8 mouse cellular contexts compared by ENCODE assay signal in the genomic region with DNA sequence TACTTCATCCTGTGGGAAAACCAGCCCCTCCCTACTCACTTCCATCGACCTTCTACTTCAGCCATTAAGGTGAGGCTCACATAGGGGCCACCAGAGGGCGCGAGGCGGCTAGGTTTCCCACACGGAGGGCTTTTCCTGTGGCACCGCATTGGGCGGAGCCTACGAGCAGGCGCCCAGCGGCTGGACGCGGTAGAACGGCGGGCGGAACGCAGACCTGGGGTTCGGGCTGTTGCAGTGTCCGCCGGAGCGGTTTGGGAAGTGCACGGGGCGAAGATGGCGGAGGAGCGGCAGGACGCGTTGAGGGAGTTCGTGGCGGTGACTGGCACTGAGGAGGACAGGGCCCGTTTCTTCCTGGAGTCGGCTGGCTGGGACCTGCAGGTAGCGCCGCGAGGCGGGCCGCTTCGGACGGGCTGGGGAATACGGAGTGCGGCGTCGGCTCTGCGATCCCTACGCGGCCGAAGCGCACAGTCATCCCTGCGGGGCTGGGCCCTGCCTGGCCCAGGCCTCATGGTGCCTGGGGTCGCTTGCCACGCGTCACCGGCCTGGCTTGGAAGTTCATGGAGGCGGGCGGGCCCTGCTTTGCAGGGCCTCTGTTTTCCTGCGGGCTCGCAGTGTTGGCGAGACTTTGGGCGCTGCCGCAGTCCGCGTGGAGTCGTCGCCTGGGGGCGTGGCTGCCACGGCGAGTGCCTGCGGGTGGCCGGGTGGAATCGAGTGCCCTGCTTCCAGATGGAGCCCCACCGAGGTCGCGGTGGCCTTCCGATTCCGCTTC. TPM values are rescaled to one million over a fixed set of nuclear protein-coding genes. Genes with fewer than 3 reads are reported as not detected.
A peak's percentile ranks its signal among the peaks of the same experiment; 100 is the strongest.
DNase-seq lines count a peak whose midpoint lies in the region; ATAC-seq and TF ChIP-seq lines count a peak whose summit lies in the region.

A gene (plus strand): TSS at position 148 of the 769 bp plus-strand sequence.

- H3K4me2 ChIP-seq in CH12.LX (ENCODE audit: insufficient read depth, low read depth, poor library complexity, severe bottlenecking) = peak within 1 kb of the TSS; percentile 90
- peak within 1 kb of the TSS; percentile 65 for H3K4me2 ChIP-seq in forebrain, embryonic 11.5 days (ENCODE audit: low read depth, low read length, severe bottlenecking)
- peak within 1 kb of the TSS; percentile 86 for H3K4me2 ChIP-seq in heart, embryonic 16.5 days (ENCODE audit: low read depth, low read length)
- peak within 1 kb of the TSS; percentile 82 for H3K4me2 ChIP-seq in liver, embryonic 15.5 days
- H3K4me2 ChIP-seq in neural tube, embryonic 12.5 days (replicated peaks) = peak within 1 kb of the TSS; percentile 86

- peak within 1 kb of the TSS; percentile 75 to 96 (median 88) for H3K4me3 ChIP-seq in CH12.LX (replicated peaks in 1 of 3; ENCODE audit: low read depth in 2 of 3, low read length in 2 of 3, poor library complexity in 1 of 3)
- H3K4me3 ChIP-seq in forebrain, embryonic 11.5 days (ENCODE audit: low read depth, low read length) = peak within 1 kb of the TSS; percentile 86
- peak within 1 kb of the TSS; percentile 74 for H3K4me3 ChIP-seq in heart, embryonic 16.5 days (ENCODE audit: low read length)
- H3K4me3 ChIP-seq in liver, embryonic 15.5 days (replicated peaks) = peak within 1 kb of the TSS; percentile 85
- H3K4me3 ChIP-seq in neural tube, embryonic 12.5 days = peak within 1 kb of the TSS; percentile 98

- peaks cover 13% of the 10 kb centered on the region for H3K27me3 ChIP-seq in CH12.LX (replicated peaks)
- H3K27me3 ChIP-seq in forebrain, embryonic 11.5 days (ENCODE audit: control insufficient read depth, insufficient read depth, low read length) = no peaks in the 10 kb centered on the region
- H3K27me3 ChIP-seq in heart, embryonic 16.5 days (ENCODE audit: control insufficient read depth, insufficient read depth, low read length) = no peaks in the 10 kb centered on the region
- 0 out of 2 replicates have a peak, but pooled peaks cover 5% of the 10 kb centered on the region for H3K27me3 ChIP-seq in liver, embryonic 15.5 days
- no peaks in the 10 kb centered on the region for H3K27me3 ChIP-seq in neural tube, embryonic 12.5 days (replicated peaks)

- peaks cover 45% of the 10 kb centered on the region for H3K79me2 ChIP-seq in CH12.LX (replicated peaks; ENCODE audit: control insufficient read depth, extremely low read depth, insufficient read depth, poor library complexity, severe bottlenecking)

- H3K9me3 ChIP-seq in CH12.LX (replicated peaks; ENCODE audit: low read length) = no peaks in the 10 kb centered on the region
- no peaks in the 10 kb centered on the region for H3K9me3 ChIP-seq in forebrain, embryonic 11.5 days (ENCODE audit: control insufficient read depth, low read length)
- H3K9me3 ChIP-seq in heart, embryonic 16.5 days (replicated peaks; ENCODE audit: control insufficient read depth, low read length) = no peaks in the 10 kb centered on the region
- H3K9me3 ChIP-seq in liver, embryonic 15.5 days (replicated peaks) = no peaks in the 10 kb centered on the region
- H3K9me3 ChIP-seq in neural tube, embryonic 12.5 days = no peaks in the 10 kb centered on the region

- ATAC-seq in forebrain, embryonic 11.5 days (replicated peaks; ENCODE audit: low FRiP score) = peak; percentile 100
- ATAC-seq in heart, embryonic 16.5 days (replicated peaks; ENCODE audit: extremely low read depth, insufficient read depth, low FRiP score) = peak; percentile 99
- ATAC-seq in liver, embryonic 15.5 days (ENCODE audit: insufficient read depth) = peak; percentile 100
- peak; percentile 100 for ATAC-seq in neural tube, embryonic 12.5 days (ENCODE audit: low FRiP score, low read depth)

- peaks cover 24 to 30% of the 10 kb centered on the region in 2 experiments for H3K36me3 ChIP-seq in CH12.LX (replicated peaks in 1 of 2; ENCODE audit: control insufficient read depth in 1 of 2, insufficient read depth in 1 of 2, low read length in 1 of 2)
- H3K36me3 ChIP-seq in forebrain, embryonic 11.5 days (ENCODE audit: control insufficient read depth, insufficient read depth, low read length) = no peaks in the 10 kb centered on the region; the same call in 1 of the 2 replicates
- peaks cover 9% of the 10 kb centered on the region; the same call in 1 of the 2 replicates for H3K36me3 ChIP-seq in heart, embryonic 16.5 days (ENCODE audit: control insufficient read depth, insufficient read depth)
- peaks cover 15% of the 10 kb centered on the region; the same call in 1 of the 2 replicates for H3K36me3 ChIP-seq in liver, embryonic 15.5 days (replicated peaks)
- peaks cover 15% of the 10 kb centered on the region for H3K36me3 ChIP-seq in neural tube, embryonic 12.5 days

- dilution Hi-C loops in CH12.LX (cut with MboI; ENCODE audit: extremely low pct_ligation_motif_present, extremely low pct_unique_long_range_greater_than_20kb, low sequenced_read_pairs) = no loop called here

- peak; percentile 83 for TF ChIP-seq POLR2A in CH12.LX (IDR thresholded peaks at IDR 0.05; ENCODE audit: low read depth, low read length)

- in situ Hi-C loops in CH12.LX (cut with MboI; ENCODE audit: low pct_ligation_motif_present, low pct_unique_long_range_greater_than_20kb, low sequenced_read_pairs) = loop anchor here (10.0 kb wide), 1 partner anchor 191 kb away; no protein-coding TSS in a partner anchor

- under 1% methylated on average over 72 of the region's 73 CpGs for WGBS in forebrain, embryonic 11.5 days
- WGBS in heart, embryonic 16.5 days = under 1% methylated on average over 73 of the region's 73 CpGs
- WGBS in liver, embryonic 15.5 days (ENCODE audit: insufficient replicate concordance) = under 1% methylated on average over 71 of the region's 73 CpGs
- under 1% methylated on average over 73 of the region's 73 CpGs for WGBS in neural tube, embryonic 12.5 days

- peaks cover 2 to 26% of the 10 kb centered on the region in 2 experiments for H3K4me1 ChIP-seq in CH12.LX (ENCODE audit: control insufficient read depth in 1 of 2, insufficient read depth in 2 of 2)
- H3K4me1 ChIP-seq in forebrain, embryonic 11.5 days (replicated peaks; ENCODE audit: control insufficient read depth, insufficient read depth, low read length) = 0 out of 2 replicates have a peak, but pooled peaks cover 2% of the 10 kb centered on the region
- peaks cover 6% of the 10 kb centered on the region for H3K4me1 ChIP-seq in heart, embryonic 16.5 days (ENCODE audit: control insufficient read depth, insufficient read depth, low read length)
- peaks cover 11% of the 10 kb centered on the region for H3K4me1 ChIP-seq in liver, embryonic 15.5 days (replicated peaks)
- peaks cover 7% of the 10 kb centered on the region for H3K4me1 ChIP-seq in neural tube, embryonic 12.5 days

- DNase-seq in CH12.LX (ENCODE audit: extremely low read depth) = peak; percentile 88
- DNase-seq in c-Kit-positive CD71-positive TER-119-negative erythroid progenitor cells, embryonic 14.5 days (ENCODE audit: low read depth) = peak; percentile 84
- DNase-seq in forebrain, embryonic 11.5 days (ENCODE audit: low spot score) = peak; percentile 97
- peak; percentile 93 to 97 for DNase-seq in kidney, postnatal 36 days
- DNase-seq in telencephalon, adult 2 months (ENCODE audit: low read depth, low spot score) = peak; percentile 95

- peak within 1 kb of the TSS; percentile 77 for H3K9ac ChIP-seq in CH12.LX (ENCODE audit: insufficient read depth, low read depth)
- peak within 1 kb of the TSS; percentile 85 for H3K9ac ChIP-seq in forebrain, embryonic 11.5 days (ENCODE audit: low read length)
- H3K9ac ChIP-seq in heart, embryonic 16.5 days (ENCODE audit: low read length) = peak within 1 kb of the TSS; percentile 84
- peak within 1 kb of the TSS; percentile 76 for H3K9ac ChIP-seq in liver, embryonic 15.5 days
- peak within 1 kb of the TSS; percentile 93 for H3K9ac ChIP-seq in neural tube, embryonic 12.5 days

- peak; percentile 35 for TF ChIP-seq RAD21 in CH12.LX (IDR thresholded peaks at IDR 0.05; ENCODE audit: low read depth, low read length)

- H3K27ac ChIP-seq in CH12.LX (ENCODE audit: insufficient read depth, low read depth) = no peak within 1 kb of the TSS
- no peak within 1 kb of the TSS for H3K27ac ChIP-seq in forebrain, embryonic 11.5 days (ENCODE audit: low read depth, low read length)
- peak within 1 kb of the TSS; percentile 6; the same call in 1 of the 2 replicates for H3K27ac ChIP-seq in heart, embryonic 16.5 days (ENCODE audit: low read length)
- H3K27ac ChIP-seq in liver, embryonic 15.5 days (replicated peaks) = peak within 1 kb of the TSS; percentile 59
- no peak within 1 kb of the TSS for H3K27ac ChIP-seq in neural tube, embryonic 12.5 days

- TF ChIP-seq CTCF in CH12.LX (conservative IDR thresholded peaks at IDR 0.05 in 1 of 2, IDR thresholded peaks at IDR 0.05 in 1 of 2; ENCODE audit: low read depth in 2 of 2, low read length in 2 of 2) = peak; percentile 43 to 92; a peak in 3 of 4 replicates

- TF ChIP-seq EP300 in CH12.LX (IDR thresholded peaks at IDR 0.05; ENCODE audit: low read length) = no peak

TF ChIP-seq in CH12.LX, 34 proteins besides CTCF, POLR2A, EP300 and RAD21 (continues in another document):
- TF ChIP-seq IRF4 (IDR thresholded peaks at IDR 0.05; ENCODE audit: low read depth, low read length) (peak; percentile 46; the same call in 1 of the 2 replicates), POLR2AphosphoS2 (IDR thresholded peaks at IDR 0.05; ENCODE audit: low read depth, low read length) (no peak), E2F4 (IDR thresholded peaks at IDR 0.05; ENCODE audit: insufficient replicate concordance, low read depth, low read length) (no peak), MAFK (IDR thresholded peaks at IDR 0.05; ENCODE audit: insufficient replicate concordance, low read length) (no peak), MYC (IDR thresholded peaks at IDR 0.05; ENCODE audit: low read depth, low read length) (0 out of 2 replicates have a peak, but pooled peaks have one; percentile 5), SIN3A (IDR thresholded peaks at IDR 0.05; ENCODE audit: low read length) (peak; percentile 77), ETS1 (conservative IDR thresholded peaks at IDR 0.05; ENCODE audit: low read depth, low read length) (no peak), UBTF (IDR thresholded peaks at IDR 0.05; ENCODE audit: low read depth, low read length) (peak; percentile 81; the same call in 1 of the 2 replicates), PAX5 (IDR thresholded peaks at IDR 0.05; ENCODE audit: low read length) (no peak), USF1 (IDR thresholded peaks at IDR 0.05; ENCODE audit: low read depth, low read length) (no peak), TCF12 (IDR thresholded peaks at IDR 0.05; ENCODE audit: low read depth, low read length) (peak; percentile 97), ZC3H11A (IDR thresholded peaks at IDR 0.05; ENCODE audit: low read depth, low read length) (no peak)

RNA-seq across cellular contexts. Expression of the gene that starts here (rescaled TPM):
- total RNA-seq in CH12.LX (2012; rRNA removed) = 165 and 191 TPM in 2 replicates
- total RNA-seq in CH12.LX (2014; rRNA removed) = 84.8 and 87.8 TPM in 2 replicates
- 231 and 263 TPM in 2 replicates for polyA plus RNA-seq in CH12.LX (2012; ENCODE audit: insufficient read length, low read depth)
- 282 and 286 TPM in 2 replicates for polyA plus RNA-seq in forebrain, embryonic 11.5 days (2014; fragmentation: Nextera tagmentation; extraction: Ambion mirVana)
- 148 and 150 TPM in 2 replicates for polyA plus RNA-seq in heart, embryonic 16.5 days (2015; fragmentation: Nextera tagmentation; extraction: Ambion mirVana)
- 65.2 and 65.3 TPM in 2 replicates for polyA plus RNA-seq in liver, embryonic 15.5 days (2015; fragmentation: Nextera tagmentation; extraction: Ambion mirVana)
- polyA plus RNA-seq in neural tube, embryonic 12.5 days (2016; fragmentation: Nextera tagmentation; extraction: Ambion mirVana) = 252 and 260 TPM in 2 replicates

Comparison
In these comparisons a context has a peak if more than half of its experiments do, and no peak if none do; other contexts are left out.
1. H3K27ac ChIP-seq: peak in heart, embryonic 16.5 days (single experiment) and liver, embryonic 15.5 days (single experiment); none in CH12.LX (single experiment), forebrain, embryonic 11.5 days (single experiment) and neural tube, embryonic 12.5 days (single experiment).
2. Peak in every context shown above with its lines, with median percentiles within 50 percentile points of each other: DNase-seq, H3K4me2 ChIP-seq, H3K4me3 ChIP-seq, H3K9ac ChIP-seq and ATAC-seq.